Mouse (Mus musculus): ENCODE data around the gene Atp6v0c. TPM values are rescaled to one million over a fixed set of nuclear protein-coding genes. Genes with fewer than 3 reads are reported as not detected.

Atp6v0c gene
- polyA plus RNA-seq, 1 experiment from 2014 or later: 384 TPM

DNA sequence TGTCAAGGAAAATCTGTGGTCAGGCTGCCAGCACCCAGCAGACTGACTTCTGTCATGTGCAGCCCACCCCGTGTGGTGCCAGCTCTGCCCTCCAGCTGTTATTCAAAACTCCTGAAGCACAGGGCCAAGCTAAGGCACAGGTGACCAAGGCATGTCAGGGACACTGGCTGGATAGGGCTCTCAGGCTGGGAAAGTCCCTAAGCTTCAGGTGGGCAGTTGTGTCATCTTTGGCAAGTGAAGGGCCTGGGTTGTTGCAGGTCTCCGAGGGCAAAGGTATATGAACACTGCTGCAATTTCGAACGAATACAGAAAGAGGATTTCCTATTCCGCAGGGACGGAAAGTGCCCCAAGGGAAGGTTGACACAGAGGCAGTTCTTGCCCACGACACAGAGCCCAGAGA, 35.3 kb upstream of the Atp6v0c start:
- H3K27ac ChIP-seq (replicated peaks; ENCODE audit: low read depth, low read length): no peak overlapping the region
- WGBS: 13% methylated on average over 7 of the region's 7 CpGs
- H3K4me1 ChIP-seq (ENCODE audit: control insufficient read depth, insufficient read depth, low read length): peaks cover 23% of the 10 kb centered on the region

DNA sequence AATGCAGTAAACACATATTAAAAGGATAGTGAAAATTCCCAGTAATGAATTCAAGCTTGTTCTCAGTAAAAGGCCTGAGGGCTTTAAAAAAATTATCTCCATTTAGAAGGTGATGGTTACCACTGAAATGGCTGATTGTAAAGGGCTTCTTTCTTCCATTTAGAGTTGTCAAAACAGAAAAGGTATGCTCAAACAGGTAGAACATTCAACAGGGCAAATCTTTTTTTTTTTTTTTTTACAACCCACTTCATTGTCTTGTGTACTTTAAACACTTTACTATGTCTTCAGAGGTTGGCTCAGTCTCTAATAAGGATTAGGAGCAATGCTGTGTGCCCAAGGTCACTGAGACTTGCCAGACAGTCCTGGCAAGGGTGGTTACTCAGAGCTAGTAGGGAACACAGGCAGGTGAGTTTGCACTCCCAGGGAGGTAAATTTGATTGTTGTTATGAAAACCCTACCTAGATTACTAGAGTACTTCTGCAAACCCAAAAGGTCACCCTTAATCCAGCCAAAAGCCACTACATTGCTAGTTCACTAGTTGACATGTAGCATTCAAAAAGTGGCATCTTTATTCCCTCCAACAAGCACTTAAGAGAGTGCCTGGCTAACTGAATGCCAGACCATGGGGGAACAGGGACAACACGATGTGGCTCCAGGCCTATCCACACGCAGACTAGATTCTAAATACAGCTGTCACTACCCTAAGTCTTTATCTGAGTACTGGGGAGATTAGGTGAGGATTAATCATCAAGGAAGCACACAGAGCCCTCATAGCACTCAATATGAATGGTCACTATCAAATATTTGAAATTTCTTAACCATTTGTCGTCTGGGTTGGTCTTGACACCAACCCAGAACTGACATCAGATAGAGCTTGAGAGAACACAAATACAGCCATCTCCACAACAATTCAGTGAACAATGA, 34.4 kb upstream of the Atp6v0c start:
- WGBS: 77% methylated on average over 3 of the region's 3 CpGs
- ATAC-seq (replicated peaks; ENCODE audit: insufficient number of reproducible peaks, low FRiP score, low TSS enrichment, low read depth) (no peak), DNase-seq (ENCODE audit: low spot score) (no peak)
- no peaks in the 10 kb centered on the region for H3K9me3 ChIP-seq (replicated peaks; ENCODE audit: control insufficient read depth, low read length)
- no peak overlapping the region; the same call in 1 of the 2 replicates for H3K9ac ChIP-seq (replicated peaks; ENCODE audit: low read length)
- H3K27ac ChIP-seq (replicated peaks; ENCODE audit: low read depth, low read length): no peak overlapping the region
- no peaks in the 10 kb centered on the region for H3K36me3 ChIP-seq (replicated peaks; ENCODE audit: control insufficient read depth, insufficient read depth, low read depth, low read length)
- peaks cover 19% of the 10 kb centered on the region for H3K4me1 ChIP-seq (ENCODE audit: control insufficient read depth, insufficient read depth, low read length)
- peak overlapping the region; percentile 96; the same call in 1 of the 2 replicates for H3K4me2 ChIP-seq (ENCODE audit: low read depth, low read length)
- H3K27me3 ChIP-seq (ENCODE audit: control insufficient read depth, insufficient read depth, low read length): no peaks in the 10 kb centered on the region; the same call in 1 of the 2 replicates
- H3K4me3 ChIP-seq (ENCODE audit: low read depth, low read length): no peak overlapping the region

More for the DNA sequence above, 35.3 kb upstream of the Atp6v0c start:
- Histone ChIP-seq H3K9ac (replicated peaks; ENCODE audit: low read length) (peak overlapping the region; percentile 81), H3K27me3 (ENCODE audit: control insufficient read depth, insufficient read depth, low read length) (no peaks in the 10 kb centered on the region; the same call in 1 of the 2 replicates), H3K4me3 (ENCODE audit: low read depth, low read length) (peak overlapping the region; percentile 73), H3K9me3 (replicated peaks; ENCODE audit: control insufficient read depth, low read length) (no peaks in the 10 kb centered on the region), H3K4me2 (ENCODE audit: low read depth, low read length) (peak overlapping the region; percentile 96), H3K36me3 (replicated peaks; ENCODE audit: control insufficient read depth, insufficient read depth, low read depth, low read length) (no peaks in the 10 kb centered on the region)
- DNase-seq (ENCODE audit: low spot score) (no peak), ATAC-seq (replicated peaks; ENCODE audit: insufficient number of reproducible peaks, low FRiP score, low TSS enrichment, low read depth) (no peak)

DNA sequence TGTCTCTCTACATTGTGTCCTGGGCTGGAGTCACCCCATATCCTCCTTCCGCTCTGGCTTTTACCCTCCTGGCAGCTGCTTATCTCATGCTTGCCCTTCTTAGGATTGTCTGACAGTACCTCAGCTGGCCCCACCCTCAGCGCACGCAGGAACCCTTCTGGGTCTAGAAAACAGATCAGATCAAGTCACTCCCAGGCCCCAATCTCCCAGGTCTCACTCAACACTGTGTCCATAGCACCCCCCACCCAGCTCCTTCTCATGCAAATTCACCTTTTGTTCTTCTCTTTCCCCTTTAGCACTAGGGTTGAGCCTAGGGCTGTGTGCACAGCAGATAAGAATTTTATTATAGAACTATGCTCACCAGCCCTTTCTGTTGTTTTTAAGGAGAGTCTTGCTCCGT, 33.6 kb upstream of the Atp6v0c start:
- Histone ChIP-seq H3K4me1 (ENCODE audit: control insufficient read depth, insufficient read depth, low read length) (peaks cover 14% of the 10 kb centered on the region), H3K9ac (replicated peaks; ENCODE audit: low read length) (no peak overlapping the region), H3K27me3 (ENCODE audit: control insufficient read depth, insufficient read depth, low read length) (no peaks in the 10 kb centered on the region), H3K36me3 (replicated peaks; ENCODE audit: control insufficient read depth, insufficient read depth, low read depth, low read length) (no peaks in the 10 kb centered on the region), H3K4me3 (ENCODE audit: low read depth, low read length) (no peak overlapping the region), H3K9me3 (replicated peaks; ENCODE audit: control insufficient read depth, low read length) (no peaks in the 10 kb centered on the region), H3K27ac (replicated peaks; ENCODE audit: low read depth, low read length) (no peak overlapping the region), H3K4me2 (ENCODE audit: low read depth, low read length) (no peak overlapping the region)
- 39% methylated on average over 4 of the region's 4 CpGs for WGBS
- ATAC-seq (replicated peaks; ENCODE audit: insufficient number of reproducible peaks, low FRiP score, low TSS enrichment, low read depth) (no peak), DNase-seq (ENCODE audit: low spot score) (no peak)

GRCm38 (mm10) chr17:24201092-24201491, 31.6 kb upstream of the Atp6v0c start:
- Histone ChIP-seq H3K27ac (replicated peaks; ENCODE audit: low read depth, low read length) (no peak overlapping the region), H3K4me2 (ENCODE audit: low read depth, low read length) (no peak overlapping the region), H3K4me1 (ENCODE audit: control insufficient read depth, insufficient read depth, low read length) (peaks cover 2% of the 10 kb centered on the region; the same call in 1 of the 2 replicates), H3K9me3 (replicated peaks; ENCODE audit: control insufficient read depth, low read length) (no peaks in the 10 kb centered on the region), H3K27me3 (ENCODE audit: control insufficient read depth, insufficient read depth, low read length) (no peaks in the 10 kb centered on the region), H3K9ac (replicated peaks; ENCODE audit: low read length) (no peak overlapping the region), H3K4me3 (ENCODE audit: low read depth, low read length) (no peak overlapping the region), H3K36me3 (replicated peaks; ENCODE audit: control insufficient read depth, insufficient read depth, low read depth, low read length) (no peaks in the 10 kb centered on the region)
- 85% methylated on average over 4 of the region's 4 CpGs for WGBS
- ATAC-seq (replicated peaks; ENCODE audit: insufficient number of reproducible peaks, low FRiP score, low TSS enrichment, low read depth) (no peak), DNase-seq (ENCODE audit: low spot score) (no peak)

- Histone ChIP-seq H3K4me1 (ENCODE audit: control insufficient read depth, insufficient read depth, low read length) (no peaks in the 10 kb centered on the region), H3K9ac (replicated peaks; ENCODE audit: low read length) (no peak overlapping the region), H3K4me3 (ENCODE audit: low read depth, low read length) (no peak overlapping the region), H3K36me3 (replicated peaks; ENCODE audit: control insufficient read depth, insufficient read depth, low read depth, low read length) (no peaks in the 10 kb centered on the region), H3K4me2 (ENCODE audit: low read depth, low read length) (no peak overlapping the region), H3K27ac (replicated peaks; ENCODE audit: low read depth, low read length) (no peak overlapping the region), H3K27me3 (ENCODE audit: control insufficient read depth, insufficient read depth, low read length) (no peaks in the 10 kb centered on the region), H3K9me3 (replicated peaks; ENCODE audit: control insufficient read depth, low read length) (no peaks in the 10 kb centered on the region)
- no peak for DNase-seq (ENCODE audit: low spot score)
- ATAC-seq (replicated peaks; ENCODE audit: insufficient number of reproducible peaks, low FRiP score, low TSS enrichment, low read depth): no peak
- 59% methylated on average over 4 of the region's 4 CpGs for WGBS
Observed at GRCm38 (mm10) chr17:24199741-24200140, 30.2 kb upstream of the Atp6v0c start.

GRCm38 (mm10) chr17:24199252-24199651, 29.8 kb upstream of the Atp6v0c start:
- WGBS: 85% methylated on average over 4 of the region's 4 CpGs
- no peaks in the 10 kb centered on the region for H3K36me3 ChIP-seq (replicated peaks; ENCODE audit: control insufficient read depth, insufficient read depth, low read depth, low read length)

GRCm38 (mm10) chr17:24197032-24197824, 27.7 kb upstream of the Atp6v0c start:
- no peak overlapping the region for H3K4me2 ChIP-seq (ENCODE audit: low read depth, low read length)
- H3K4me1 ChIP-seq (ENCODE audit: control insufficient read depth, insufficient read depth, low read length): no peaks in the 10 kb centered on the region
- WGBS: 71% methylated on average over 15 of the region's 15 CpGs
- no peak overlapping the region for H3K27ac ChIP-seq (replicated peaks; ENCODE audit: low read depth, low read length)
- no peaks in the 10 kb centered on the region for H3K36me3 ChIP-seq (replicated peaks; ENCODE audit: control insufficient read depth, insufficient read depth, low read depth, low read length)
- no peak overlapping the region for H3K9ac ChIP-seq (replicated peaks; ENCODE audit: low read length)
- H3K27me3 ChIP-seq (ENCODE audit: control insufficient read depth, insufficient read depth, low read length): no peaks in the 10 kb centered on the region
- H3K9me3 ChIP-seq (replicated peaks; ENCODE audit: control insufficient read depth, low read length): no peaks in the 10 kb centered on the region
- ATAC-seq (replicated peaks; ENCODE audit: insufficient number of reproducible peaks, low FRiP score, low TSS enrichment, low read depth) (no peak), DNase-seq (ENCODE audit: low spot score) (no peak)
- H3K4me3 ChIP-seq (ENCODE audit: low read depth, low read length): no peak overlapping the region

More at GRCm38 (mm10) chr17:24199252-24199651, 29.8 kb upstream of the Atp6v0c start:
- Histone ChIP-seq H3K9ac (replicated peaks; ENCODE audit: low read length) (no peak overlapping the region), H3K4me1 (ENCODE audit: control insufficient read depth, insufficient read depth, low read length) (no peaks in the 10 kb centered on the region), H3K27me3 (ENCODE audit: control insufficient read depth, insufficient read depth, low read length) (no peaks in the 10 kb centered on the region), H3K9me3 (replicated peaks; ENCODE audit: control insufficient read depth, low read length) (no peaks in the 10 kb centered on the region), H3K27ac (replicated peaks; ENCODE audit: low read depth, low read length) (no peak overlapping the region), H3K4me2 (ENCODE audit: low read depth, low read length) (no peak overlapping the region), H3K4me3 (ENCODE audit: low read depth, low read length) (no peak overlapping the region)
- no peak for DNase-seq (ENCODE audit: low spot score)
- no peak for ATAC-seq (replicated peaks; ENCODE audit: insufficient number of reproducible peaks, low FRiP score, low TSS enrichment, low read depth)

All from embryonic facial prominence, embryonic 11.5 days (tissue).